In the genomic region with DNA sequence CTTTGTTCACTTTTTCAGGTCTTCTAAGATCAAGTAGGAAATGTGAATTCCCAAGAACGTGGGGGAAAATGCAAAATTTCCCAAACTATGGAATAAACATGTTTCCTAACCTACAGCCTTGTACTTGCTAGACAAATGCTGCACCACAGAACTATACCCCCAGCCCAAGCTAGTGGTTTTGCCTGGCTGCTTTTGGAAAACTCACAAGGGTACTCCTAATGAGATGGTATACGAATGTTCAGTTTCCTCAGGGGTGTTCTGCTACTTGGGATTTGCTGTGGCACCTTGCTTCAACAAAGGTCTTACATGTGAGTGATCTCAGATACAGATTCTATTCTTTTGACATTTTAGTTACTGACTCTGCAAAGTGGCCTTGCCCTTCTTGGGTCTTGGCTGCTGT, we compare ENCODE assay signal across 13 mouse cellular contexts.
DNase-seq lines count a peak whose midpoint lies in the region; ATAC-seq and TF ChIP-seq lines count a peak whose summit lies in the region.
"Had no signal": no experiment of that assay in that cellular context is flagged by ENCODE, and none has a peak within 500 bp of the region (broad histone marks: within the 10 kb centered on the region; RNA-seq: fewer than 3 reads in every experiment).

No protein-coding gene starts in this region.

- no peak for TF ChIP-seq POLR2A in heart, adult 2 months (IDR thresholded peaks at IDR 0.05; ENCODE audit: insufficient read depth, low read depth, low read length)

- 89% methylated on average over 2 of the region's 2 CpGs for WGBS in heart, adult 2 months
- WGBS in limb, embryonic 12.5 days = 81% methylated on average over 2 of the region's 2 CpGs
- 86% methylated on average over 2 of the region's 2 CpGs for WGBS in limb, embryonic 10.5 days
- WGBS in heart, postnatal 0 days = 67% methylated on average over 2 of the region's 2 CpGs
- 67% methylated on average over 2 of the region's 2 CpGs for WGBS in stomach, embryonic 14.5 days

- TF ChIP-seq EP300 in heart, adult 2 months (IDR thresholded peaks at IDR 0.05; ENCODE audit: insufficient read depth, low read depth, low read length) = no peak
- no peak for TF ChIP-seq EP300 in heart, postnatal 0 days (IDR thresholded peaks at IDR 0.05; ENCODE audit: low read depth)

- peaks cover 26% of the 10 kb centered on the region for H3K4me1 ChIP-seq in heart, adult 2 months (ENCODE audit: control insufficient read depth, insufficient read depth, low read length)
- H3K4me1 ChIP-seq in limb, embryonic 12.5 days (replicated peaks) = peaks cover 33% of the 10 kb centered on the region
- H3K4me1 ChIP-seq in limb, embryonic 10.5 days = peaks cover 39% of the 10 kb centered on the region
- H3K4me1 ChIP-seq in heart, postnatal 0 days (ENCODE audit: control insufficient read depth, insufficient read depth) = peaks cover 69% of the 10 kb centered on the region
- H3K4me1 ChIP-seq in stomach, embryonic 14.5 days (ENCODE audit: control insufficient read depth, insufficient read depth, low read length) = peaks cover 29% of the 10 kb centered on the region; the same call in 1 of the 2 replicates

- no peak for DNase-seq in heart, adult 2 months
- no peak for DNase-seq in heart, postnatal 4 days
- DNase-seq in limb, embryonic 10.5 days (ENCODE audit: low spot score) = no peak
- no peak for DNase-seq in heart, postnatal 0 days (ENCODE audit: low spot score)
- DNase-seq in Muller cell, postnatal 12 days (ENCODE audit: inconsistent ontology term) = no peak
- DNase-seq in c-Kit-positive CD71-positive TER-119-positive erythroid progenitor cells, embryonic 14.5 days (ENCODE audit: low spot score) = no peak
- DNase-seq: B cell, adult 2 months; kidney, postnatal 25 days; layer of hippocampus, postnatal 36 days had no signal

- H3K27me3 ChIP-seq in heart, adult 2 months (ENCODE audit: control insufficient read depth, insufficient read depth, low read length) = no peaks in the 10 kb centered on the region
- H3K27me3 ChIP-seq in limb, embryonic 12.5 days = no peaks in the 10 kb centered on the region
- no peaks in the 10 kb centered on the region for H3K27me3 ChIP-seq in limb, embryonic 10.5 days (ENCODE audit: low read depth, poor library complexity, severe bottlenecking)
- H3K27me3 ChIP-seq in heart, postnatal 0 days (ENCODE audit: control insufficient read depth, insufficient read depth, low read length) = no peaks in the 10 kb centered on the region
- no peaks in the 10 kb centered on the region for H3K27me3 ChIP-seq in stomach, embryonic 14.5 days (ENCODE audit: control insufficient read depth, insufficient read depth, low read length)
- H3K27me3 ChIP-seq: hindbrain, embryonic 12.5 days had no signal

- no peaks in the 10 kb centered on the region for H3K79me2 ChIP-seq in heart, adult 2 months (replicated peaks; ENCODE audit: control insufficient read depth, insufficient read depth, low read length)

- H3K9me3 ChIP-seq in limb, embryonic 12.5 days = no peaks in the 10 kb centered on the region
- no peaks in the 10 kb centered on the region for H3K9me3 ChIP-seq in limb, embryonic 10.5 days (replicated peaks)
- H3K9me3 ChIP-seq in heart, postnatal 0 days (replicated peaks; ENCODE audit: control insufficient read depth, low read length) = no peaks in the 10 kb centered on the region
- no peaks in the 10 kb centered on the region for H3K9me3 ChIP-seq in stomach, embryonic 14.5 days (ENCODE audit: control insufficient read depth, low read depth, low read length)
- H3K9me3 ChIP-seq: hindbrain, embryonic 12.5 days had no signal

- ATAC-seq in limb, embryonic 12.5 days (ENCODE audit: insufficient number of reproducible peaks, insufficient read depth, low FRiP score, low TSS enrichment, low read depth) = no peak
- no peak for ATAC-seq in heart, postnatal 0 days (ENCODE audit: insufficient read depth, low read depth)
- ATAC-seq in stomach, embryonic 14.5 days (ENCODE audit: insufficient number of reproducible peaks, insufficient read depth, low FRiP score, low read depth) = no peak
- ATAC-seq: midbrain, embryonic 16.5 days had no signal

- no peak for TF ChIP-seq CTCF in heart, adult 2 months (IDR thresholded peaks at IDR 0.05)
- TF ChIP-seq CTCF in heart, postnatal 0 days (IDR thresholded peaks at IDR 0.05; ENCODE audit: low read depth) = no peak

- H3K4me3 ChIP-seq in heart, adult 2 months = no peak overlapping the region
- H3K4me3 ChIP-seq in limb, embryonic 12.5 days (replicated peaks) = no peak overlapping the region
- no peak overlapping the region for H3K4me3 ChIP-seq in limb, embryonic 10.5 days
- no peak overlapping the region for H3K4me3 ChIP-seq in heart, postnatal 0 days (ENCODE audit: low read depth, low read length)
- no peak overlapping the region for H3K4me3 ChIP-seq in stomach, embryonic 14.5 days (ENCODE audit: low read depth, low read length)
- H3K4me3 ChIP-seq: hindbrain, embryonic 12.5 days had no signal

- no peak overlapping the region for H3K4me2 ChIP-seq in limb, embryonic 12.5 days
- no peak overlapping the region for H3K4me2 ChIP-seq in heart, postnatal 0 days (ENCODE audit: low read depth, low read length)
- no peak overlapping the region for H3K4me2 ChIP-seq in stomach, embryonic 14.5 days (replicated peaks; ENCODE audit: low read depth, low read length)
- H3K4me2 ChIP-seq: hindbrain, embryonic 12.5 days had no signal

- H3K27ac ChIP-seq in heart, adult 2 months = peak overlapping the region; percentile 85
- peak overlapping the region; percentile 26; the same call in 1 of the 2 replicates for H3K27ac ChIP-seq in limb, embryonic 12.5 days
- H3K27ac ChIP-seq in limb, embryonic 10.5 days = no peak overlapping the region
- peak overlapping the region; percentile 98 for H3K27ac ChIP-seq in heart, postnatal 0 days (ENCODE audit: low read depth)
- H3K27ac ChIP-seq in stomach, embryonic 14.5 days (ENCODE audit: low read length) = peak overlapping the region; percentile 75; the same call in 1 of the 2 replicates

- H3K9ac ChIP-seq in heart, adult 2 months (ENCODE audit: low read depth, low read length) = no peak overlapping the region
- H3K9ac ChIP-seq in limb, embryonic 12.5 days (replicated peaks) = no peak overlapping the region
- no peak overlapping the region for H3K9ac ChIP-seq in heart, postnatal 0 days (replicated peaks; ENCODE audit: low read depth, low read length)
- H3K9ac ChIP-seq in stomach, embryonic 14.5 days (replicated peaks; ENCODE audit: low read depth, low read length) = no peak overlapping the region
- H3K9ac ChIP-seq: hindbrain, embryonic 12.5 days had no signal

- H3K36me3 ChIP-seq in heart, adult 2 months (ENCODE audit: control insufficient read depth, insufficient read depth, low read length) = peaks cover 23% of the 10 kb centered on the region
- H3K36me3 ChIP-seq in limb, embryonic 12.5 days = peaks cover 51% of the 10 kb centered on the region
- peaks cover 87% of the 10 kb centered on the region for H3K36me3 ChIP-seq in limb, embryonic 10.5 days
- H3K36me3 ChIP-seq in heart, postnatal 0 days (replicated peaks; ENCODE audit: control insufficient read depth, insufficient read depth, low read length) = peaks cover 19% of the 10 kb centered on the region
- H3K36me3 ChIP-seq in stomach, embryonic 14.5 days (ENCODE audit: control insufficient read depth, insufficient read depth, low read length) = peaks cover 18% of the 10 kb centered on the region
- H3K36me3 ChIP-seq: hindbrain, embryonic 12.5 days had no signal

- intact Hi-C loops in heart, adult 2 months (cut with DNase I) = no loop called here
